Mouse (Mus musculus): ENCODE results near the gene D930048N14Rik. TPM values are rescaled to one million over a fixed set of nuclear protein-coding genes. Genes with fewer than 3 reads are reported as not detected.
"Not testable (repeated sequence)": the region's sequence is repeated elsewhere in the genome, so short reads cannot be mapped to it uniquely, and the experiment has no call there.

D930048N14Rik gene
- polyA plus RNA-seq, 1 experiment from 2014 or later: 1.8 TPM

DNA sequence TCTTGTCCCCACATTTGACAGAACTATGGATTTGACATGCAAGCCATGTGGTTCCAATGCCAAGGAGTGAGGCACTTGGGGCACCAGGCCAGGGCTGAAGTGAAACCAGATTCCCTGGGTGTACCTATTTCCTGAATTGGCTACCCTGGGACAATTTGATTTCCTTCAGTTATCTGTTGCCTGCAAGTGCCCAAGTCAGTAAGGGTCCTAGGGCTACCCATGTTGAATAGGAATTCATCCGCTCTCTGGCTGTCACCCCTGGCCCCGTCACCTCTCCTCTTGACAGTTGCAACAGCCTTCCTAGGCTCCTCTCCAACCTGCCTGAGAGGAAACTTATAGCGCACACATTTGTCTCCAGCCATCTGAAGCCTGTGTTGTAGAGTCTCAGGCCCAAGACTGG lies 4.1 kb downstream of the D930048N14Rik start:
- H3K4me3 ChIP-seq (ENCODE audit: low read length): no peak overlapping the region
- 91% methylated on average over 3 of the region's 3 CpGs for WGBS
- ATAC-seq: no peak

DNA sequence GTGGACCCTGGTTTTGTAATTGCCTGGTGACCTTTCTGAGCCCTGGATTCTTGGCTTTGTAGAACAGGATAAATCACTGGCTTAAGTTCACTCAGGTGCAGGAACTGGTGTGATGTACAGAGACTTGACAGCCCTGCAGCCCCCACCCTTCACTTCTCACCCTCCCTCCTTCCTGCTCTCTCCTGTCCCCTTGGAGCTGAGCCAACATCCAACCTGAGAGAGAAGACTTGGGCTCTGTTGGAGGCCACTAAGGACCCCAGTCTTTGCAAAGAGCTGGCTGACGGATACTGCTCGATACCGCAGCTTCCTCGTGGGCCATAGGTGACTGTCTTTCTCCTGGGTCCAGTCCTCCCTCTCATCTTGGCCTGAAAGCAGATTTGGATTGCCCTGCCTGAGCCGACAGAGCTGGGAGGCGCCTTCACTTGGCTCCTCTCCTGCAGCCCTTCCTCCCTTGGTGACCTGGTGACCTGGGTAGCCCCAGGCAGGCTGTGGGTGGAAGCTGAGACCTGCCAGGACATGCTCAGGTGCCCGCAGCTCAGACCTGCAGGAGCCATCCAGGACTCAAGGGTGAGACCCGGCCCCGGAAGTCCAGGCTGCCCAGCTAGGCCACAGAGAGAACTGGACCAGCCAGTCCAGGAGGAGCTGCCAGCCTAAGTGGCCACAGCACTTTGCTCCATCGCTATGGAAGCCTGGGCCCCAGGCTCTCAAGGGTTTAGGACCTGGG lies 6.2 kb downstream of the D930048N14Rik start:
- H3K4me3 ChIP-seq (ENCODE audit: low read length): no peak overlapping the region
- H3K36me3 ChIP-seq (ENCODE audit: control insufficient read depth, insufficient read depth, low read length): no peaks in the 10 kb centered on the region
- WGBS: 80% methylated on average over 10 of the region's 10 CpGs
- no peaks in the 10 kb centered on the region for H3K9me3 ChIP-seq (ENCODE audit: control insufficient read depth, low read length)
- no peak overlapping the region for H3K4me2 ChIP-seq (ENCODE audit: low read length)
- no peak overlapping the region for H3K27ac ChIP-seq (ENCODE audit: low read depth, low read length)
- no peak overlapping the region for H3K9ac ChIP-seq (ENCODE audit: low read depth, low read length)
- no peaks in the 10 kb centered on the region for H3K27me3 ChIP-seq (replicated peaks; ENCODE audit: control insufficient read depth, insufficient read depth, low read length)
- H3K4me1 ChIP-seq (ENCODE audit: control insufficient read depth, insufficient read depth, low read depth, low read length): no peaks in the 10 kb centered on the region; the same call in 1 of the 2 replicates
- no peak for ATAC-seq

More for the DNA sequence above, 4.1 kb downstream of the D930048N14Rik start:
- Histone ChIP-seq H3K9ac (ENCODE audit: low read depth, low read length) (no peak overlapping the region), H3K27ac (ENCODE audit: low read depth, low read length) (no peak overlapping the region), H3K4me2 (ENCODE audit: low read length) (no peak overlapping the region), H3K27me3 (replicated peaks; ENCODE audit: control insufficient read depth, insufficient read depth, low read length) (no peaks in the 10 kb centered on the region), H3K9me3 (ENCODE audit: control insufficient read depth, low read length) (no peaks in the 10 kb centered on the region), H3K4me1 (ENCODE audit: control insufficient read depth, insufficient read depth, low read depth, low read length) (peaks cover 4% of the 10 kb centered on the region), H3K36me3 (ENCODE audit: control insufficient read depth, insufficient read depth, low read length) (no peaks in the 10 kb centered on the region)

DNA sequence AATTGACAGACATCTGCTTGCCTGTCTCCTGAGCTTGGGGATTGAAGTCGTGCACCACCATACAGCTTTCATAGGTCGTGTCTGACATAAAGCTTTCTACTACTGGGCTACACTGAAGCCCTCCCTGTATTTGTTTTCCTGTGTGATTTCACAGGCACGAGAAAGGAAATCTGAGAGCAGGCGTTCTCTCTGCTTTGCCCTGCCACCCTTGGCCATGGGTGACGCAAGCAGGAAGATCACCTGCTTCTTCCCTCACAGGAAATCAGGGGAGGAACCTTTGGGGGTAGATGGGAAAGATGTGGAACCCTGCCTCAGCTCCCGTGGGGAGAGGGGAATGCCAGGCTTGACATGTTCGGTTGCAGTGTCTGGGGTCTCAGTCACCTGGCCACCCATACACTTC lies 7.5 kb downstream of the D930048N14Rik start:
- ATAC-seq: no peak
- Histone ChIP-seq H3K4me1 (ENCODE audit: control insufficient read depth, insufficient read depth, low read depth, low read length) (no peaks in the 10 kb centered on the region; the same call in 1 of the 2 replicates), H3K27ac (ENCODE audit: low read depth, low read length) (no peak overlapping the region), H3K4me2 (ENCODE audit: low read length) (no peak overlapping the region), H3K9ac (ENCODE audit: low read depth, low read length) (no peak overlapping the region), H3K36me3 (ENCODE audit: control insufficient read depth, insufficient read depth, low read length) (no peaks in the 10 kb centered on the region), H3K27me3 (replicated peaks; ENCODE audit: control insufficient read depth, insufficient read depth, low read length) (no peaks in the 10 kb centered on the region), H3K9me3 (ENCODE audit: control insufficient read depth, low read length) (no peaks in the 10 kb centered on the region), H3K4me3 (ENCODE audit: low read length) (no peak overlapping the region)
- WGBS: 69% methylated on average over 7 of the region's 7 CpGs

- no peak overlapping the region for H3K4me2 ChIP-seq (ENCODE audit: low read length)
- H3K9ac ChIP-seq (ENCODE audit: low read depth, low read length): no peak overlapping the region
- H3K36me3 ChIP-seq (ENCODE audit: control insufficient read depth, insufficient read depth, low read length): no peaks in the 10 kb centered on the region
- WGBS: 48% methylated on average over 6 of the region's 6 CpGs
- H3K4me1 ChIP-seq (ENCODE audit: control insufficient read depth, insufficient read depth, low read depth, low read length): no peaks in the 10 kb centered on the region; the same call in 1 of the 2 replicates
- H3K9me3 ChIP-seq (ENCODE audit: control insufficient read depth, low read length): no peaks in the 10 kb centered on the region
- no peaks in the 10 kb centered on the region for H3K27me3 ChIP-seq (replicated peaks; ENCODE audit: control insufficient read depth, insufficient read depth, low read length)
- ATAC-seq: peak; percentile 69
- no peak overlapping the region for H3K27ac ChIP-seq (ENCODE audit: low read depth, low read length)
- no peak overlapping the region for H3K4me3 ChIP-seq (ENCODE audit: low read length)
Measured at GRCm38 (mm10) chr11:51658705-51659104, 8.0 kb downstream of the D930048N14Rik start.

DNA sequence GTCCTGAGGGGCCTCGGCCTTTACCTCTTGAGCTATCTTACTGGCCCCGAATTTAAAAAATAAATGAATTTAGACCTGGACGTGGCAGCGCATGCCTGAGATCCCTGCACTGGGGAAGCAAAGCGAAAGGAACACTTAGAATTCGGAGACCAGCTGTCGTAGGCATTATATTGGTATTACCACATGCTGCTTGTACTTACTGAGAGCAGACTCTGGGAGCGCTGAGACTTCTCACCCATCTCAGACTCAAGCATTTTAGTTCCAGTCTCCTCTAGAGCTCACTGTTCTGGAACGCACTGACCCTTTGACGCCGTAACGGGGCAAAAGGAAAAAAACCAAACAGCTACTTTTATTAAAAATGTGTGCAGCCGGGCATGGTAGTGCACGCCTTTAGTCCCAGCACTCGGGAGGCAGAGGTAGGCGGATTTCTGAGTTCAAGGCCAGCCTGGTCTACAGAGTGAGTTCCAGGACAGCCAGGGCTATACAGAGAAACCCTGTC lies 11.2 kb downstream of the D930048N14Rik start:
- H3K9me3 ChIP-seq (ENCODE audit: control insufficient read depth, low read length): no peaks in the 10 kb centered on the region
- no peak for ATAC-seq
- H3K36me3 ChIP-seq (ENCODE audit: control insufficient read depth, insufficient read depth, low read length): no peaks in the 10 kb centered on the region
- H3K27ac ChIP-seq (ENCODE audit: low read depth, low read length): no peak overlapping the region
- H3K4me2 ChIP-seq (ENCODE audit: low read length): no peak overlapping the region
- 74% methylated on average over 16 of the region's 16 CpGs for WGBS
- H3K9ac ChIP-seq (ENCODE audit: low read depth, low read length): no peak overlapping the region
- no peaks in the 10 kb centered on the region for H3K27me3 ChIP-seq (replicated peaks; ENCODE audit: control insufficient read depth, insufficient read depth, low read length)
- no peak overlapping the region for H3K4me3 ChIP-seq (ENCODE audit: low read length)
- no peaks in the 10 kb centered on the region; the same call in 1 of the 2 replicates for H3K4me1 ChIP-seq (ENCODE audit: control insufficient read depth, insufficient read depth, low read depth, low read length)

DNA sequence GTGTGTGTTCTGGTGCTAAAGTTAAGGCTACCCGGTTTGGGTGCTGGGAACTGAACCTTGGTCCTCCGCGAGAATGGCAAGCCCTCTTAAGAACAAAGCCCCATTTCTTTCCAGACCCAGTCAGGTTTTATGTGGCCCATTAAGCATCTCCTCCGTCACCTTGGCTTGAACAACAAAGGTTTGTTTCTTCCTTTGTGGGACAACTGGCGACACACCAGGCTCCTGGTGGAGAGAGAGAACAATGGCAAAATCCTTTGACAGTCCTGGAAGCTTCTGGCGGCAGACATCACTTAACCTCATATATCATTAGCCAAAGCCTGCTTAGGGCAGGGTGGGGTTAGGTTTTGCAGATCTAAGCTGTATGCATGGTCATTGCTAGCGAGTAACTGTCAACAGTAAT lies 11.9 kb downstream of the D930048N14Rik start:
- 63% methylated on average over 6 of the region's 7 CpGs for WGBS
- no peaks in the 10 kb centered on the region; the same call in 1 of the 2 replicates for H3K4me1 ChIP-seq (ENCODE audit: control insufficient read depth, insufficient read depth, low read depth, low read length)
- no peak overlapping the region for H3K4me3 ChIP-seq (ENCODE audit: low read length)
- H3K27me3 ChIP-seq (replicated peaks; ENCODE audit: control insufficient read depth, insufficient read depth, low read length): no peaks in the 10 kb centered on the region
- no peak overlapping the region for H3K4me2 ChIP-seq (ENCODE audit: low read length)
- H3K36me3 ChIP-seq (ENCODE audit: control insufficient read depth, insufficient read depth, low read length): no peaks in the 10 kb centered on the region
- no peak for ATAC-seq
- no peak overlapping the region for H3K9ac ChIP-seq (ENCODE audit: low read depth, low read length)
- H3K9me3 ChIP-seq (ENCODE audit: control insufficient read depth, low read length): no peaks in the 10 kb centered on the region
- H3K27ac ChIP-seq (ENCODE audit: low read depth, low read length): no peak overlapping the region

DNA sequence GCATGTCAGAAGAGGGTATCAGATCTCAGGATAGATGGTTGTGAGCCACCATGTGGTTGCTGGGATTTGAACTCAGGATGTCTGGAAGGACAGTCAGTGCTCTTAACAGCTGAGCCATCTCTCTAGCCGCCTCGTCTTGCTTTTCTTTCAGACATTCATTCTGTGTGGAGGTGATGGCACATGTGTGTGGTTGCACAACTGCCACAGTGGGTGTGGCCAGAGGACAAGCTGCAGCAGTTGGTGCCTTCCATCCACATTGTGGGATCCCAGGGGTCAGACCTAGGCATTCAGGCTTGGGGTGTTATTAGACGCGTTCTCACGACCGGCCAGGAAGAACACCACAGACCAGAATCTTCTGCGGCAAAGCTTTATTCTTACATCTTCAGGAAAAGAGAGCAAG lies 14.0 kb downstream of the D930048N14Rik start:
- H3K36me3 ChIP-seq (ENCODE audit: control insufficient read depth, insufficient read depth, low read length): not testable (repeated sequence)

DNA sequence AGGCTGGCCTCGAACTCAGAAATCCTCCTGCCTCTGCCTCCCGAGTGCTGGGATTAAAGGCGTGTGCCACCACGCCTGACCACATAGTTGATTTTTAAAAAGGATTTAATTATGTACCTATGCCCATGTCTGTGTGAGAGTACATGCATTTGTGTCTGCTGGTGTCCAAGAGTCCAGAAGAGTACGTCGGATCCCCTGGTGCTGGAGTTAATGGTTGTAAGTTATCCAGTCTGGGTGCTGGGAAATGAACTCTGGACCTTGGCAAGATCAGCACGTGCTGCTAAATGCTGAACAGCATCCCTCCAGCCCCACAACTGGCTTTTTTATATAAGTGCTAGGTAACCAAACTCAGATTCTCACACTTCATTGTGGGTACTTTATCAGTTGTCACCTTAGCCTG lies 20.1 kb downstream of the D930048N14Rik start:
- WGBS: 90% methylated on average over 7 of the region's 7 CpGs
- H3K4me1 ChIP-seq (ENCODE audit: control insufficient read depth, insufficient read depth, low read depth, low read length): no peaks in the 10 kb centered on the region
- no peaks in the 10 kb centered on the region for H3K27me3 ChIP-seq (replicated peaks; ENCODE audit: control insufficient read depth, insufficient read depth, low read length)
- no peaks in the 10 kb centered on the region for H3K36me3 ChIP-seq (ENCODE audit: control insufficient read depth, insufficient read depth, low read length)
- no peaks in the 10 kb centered on the region for H3K9me3 ChIP-seq (ENCODE audit: control insufficient read depth, low read length)
- no peak for ATAC-seq
- no peak overlapping the region for H3K4me2 ChIP-seq (ENCODE audit: low read length)
- H3K27ac ChIP-seq (ENCODE audit: low read depth, low read length): no peak overlapping the region
- no peak overlapping the region for H3K9ac ChIP-seq (ENCODE audit: low read depth, low read length)
- no peak overlapping the region for H3K4me3 ChIP-seq (ENCODE audit: low read length)

More for the DNA sequence above, 14.0 kb downstream of the D930048N14Rik start:
- not testable (repeated sequence) for H3K4me1 ChIP-seq (ENCODE audit: control insufficient read depth, insufficient read depth, low read depth, low read length); H3K27me3 ChIP-seq (replicated peaks; ENCODE audit: control insufficient read depth, insufficient read depth, low read length); H3K4me3 ChIP-seq (ENCODE audit: low read length); H3K27ac ChIP-seq (ENCODE audit: low read depth, low read length); H3K9me3 ChIP-seq (ENCODE audit: control insufficient read depth, low read length); H3K4me2 ChIP-seq (ENCODE audit: low read length); ATAC-seq; H3K9ac ChIP-seq (ENCODE audit: low read depth, low read length)
- 95% methylated on average over 7 of the region's 7 CpGs for WGBS

- H3K4me3 ChIP-seq (ENCODE audit: low read length): no peak overlapping the region
- H3K27ac ChIP-seq (ENCODE audit: low read depth, low read length): no peak overlapping the region
- ATAC-seq: no peak
- no peaks in the 10 kb centered on the region for H3K9me3 ChIP-seq (ENCODE audit: control insufficient read depth, low read length)
- H3K36me3 ChIP-seq (ENCODE audit: control insufficient read depth, insufficient read depth, low read length): no peaks in the 10 kb centered on the region
- no peaks in the 10 kb centered on the region for H3K27me3 ChIP-seq (replicated peaks; ENCODE audit: control insufficient read depth, insufficient read depth, low read length)
- no peak overlapping the region for H3K9ac ChIP-seq (ENCODE audit: low read depth, low read length)
- H3K4me2 ChIP-seq (ENCODE audit: low read length): no peak overlapping the region
- 65% methylated on average over 2 of the region's 2 CpGs for WGBS
- no peaks in the 10 kb centered on the region for H3K4me1 ChIP-seq (ENCODE audit: control insufficient read depth, insufficient read depth, low read depth, low read length)
Measured at GRCm38 (mm10) chr11:51671376-51671775, 20.6 kb downstream of the D930048N14Rik start.
